Mouse (Mus musculus): Measurements from ENCODE around the gene Shld2. TPM values are rescaled to one million over a fixed set of nuclear protein-coding genes. Genes with fewer than 3 reads are reported as not detected.
"Not testable (repeated sequence)": the region's sequence is repeated elsewhere in the genome, so short reads cannot be mapped to it uniquely, and the experiment has no call there.

Shld2 gene
- total RNA-seq, 4 experiments from 2014 or later = 10.7 to 14.8 (median 13.2) TPM

GRCm38 (mm10) chr14:34323576-34324085 lies 13.3 kb upstream of the Shld2 start:
- DNase-seq (ENCODE audit: low spot score in 2 of 2) = no peak

- DNase-seq (ENCODE audit: low spot score in 2 of 2) = no peak
These were observed 7.8 kb upstream of the Shld2 start for GRCm38 (mm10) chr14:34318113-34318512.

GRCm38 (mm10) chr14:34317431-34317830 lies 7.1 kb upstream of the Shld2 start:
- DNase-seq (ENCODE audit: low spot score in 2 of 2) = no peak

- DNase-seq (ENCODE audit: low spot score in 2 of 2) = no peak
These were observed 6.1 kb upstream of the Shld2 start for GRCm38 (mm10) chr14:34316346-34316745.

GRCm38 (mm10) chr14:34314796-34315195 lies 4.5 kb upstream of the Shld2 start:
- DNase-seq (ENCODE audit: low spot score in 2 of 2) = no peak

GRCm38 (mm10) chr14:34314383-34314782 lies 4.1 kb upstream of the Shld2 start:
- not testable (repeated sequence) for DNase-seq (ENCODE audit: low spot score in 2 of 2)

- DNase-seq (ENCODE audit: low spot score in 2 of 2) = no peak
These were observed 3.3 kb upstream of the Shld2 start for GRCm38 (mm10) chr14:34313612-34314011.

- no peak for DNase-seq (ENCODE audit: low spot score in 2 of 2)
These were observed 2.2 kb upstream of the Shld2 start for GRCm38 (mm10) chr14:34312339-34313048.

- no peak for DNase-seq (ENCODE audit: low spot score in 2 of 2)
These were observed 1.4 kb upstream of the Shld2 start for GRCm38 (mm10) chr14:34311691-34312090.

- DNase-seq (ENCODE audit: low spot score in 2 of 2) = peak; percentile 29 to 43
These were observed 833 bp upstream of the Shld2 start for GRCm38 (mm10) chr14:34311021-34311631.

- no peak for DNase-seq (ENCODE audit: low spot score in 2 of 2)
These were observed 423 bp downstream of the Shld2 start for GRCm38 (mm10) chr14:34309907-34310233.

GRCm38 (mm10) chr14:34309266-34309665 lies 1.0 kb downstream of the Shld2 start:
- DNase-seq (ENCODE audit: low spot score in 2 of 2) = no peak

GRCm38 (mm10) chr14:34303265-34303680 lies 7.0 kb downstream of the Shld2 start:
- no peak for DNase-seq (ENCODE audit: low spot score in 2 of 2)

- no peak for DNase-seq (ENCODE audit: low spot score in 2 of 2)
These were observed 7.5 kb downstream of the Shld2 start for GRCm38 (mm10) chr14:34302681-34303242.

GRCm38 (mm10) chr14:34298871-34299700 lies 11.2 kb downstream of the Shld2 start:
- no peak for DNase-seq (ENCODE audit: low spot score in 2 of 2)

GRCm38 (mm10) chr14:34297634-34298033 lies 12.7 kb downstream of the Shld2 start:
- peak in 1 of 2 experiments; percentile 20 for DNase-seq (ENCODE audit: low spot score in 2 of 2)

- no peak for DNase-seq (ENCODE audit: low spot score in 2 of 2)
These were observed 13.3 kb downstream of the Shld2 start for GRCm38 (mm10) chr14:34297038-34297437.

- DNase-seq (ENCODE audit: low spot score in 2 of 2) = no peak
These were observed 13.9 kb downstream of the Shld2 start for GRCm38 (mm10) chr14:34296350-34296749.

- DNase-seq (ENCODE audit: low spot score in 2 of 2) = no peak
These were observed 16.7 kb downstream of the Shld2 start for GRCm38 (mm10) chr14:34293641-34294040.

GRCm38 (mm10) chr14:34290229-34290628 lies 20.1 kb downstream of the Shld2 start:
- no peak for DNase-seq (ENCODE audit: low spot score in 2 of 2)

- DNase-seq (ENCODE audit: low spot score in 2 of 2) = no peak
These were observed 20.9 kb downstream of the Shld2 start for GRCm38 (mm10) chr14:34289259-34290015.
